Mouse (Mus musculus) E14TG2a.4 (cell line): ENCODE results near the gene Miga2.

Experiments
- CTCF ChIP-seq: conservative IDR thresholded peaks from 2 replicates; pipeline ENCODE4 v1.5.1; 2014; ENCODE audit warnings: low read length
- POU5F1 ChIP-seq: IDR thresholded peaks from 2 replicates; pipeline ENCODE4 v1.6.1; 2014; ENCODE audit warnings: low read length, borderline replicate concordance

DNA sequence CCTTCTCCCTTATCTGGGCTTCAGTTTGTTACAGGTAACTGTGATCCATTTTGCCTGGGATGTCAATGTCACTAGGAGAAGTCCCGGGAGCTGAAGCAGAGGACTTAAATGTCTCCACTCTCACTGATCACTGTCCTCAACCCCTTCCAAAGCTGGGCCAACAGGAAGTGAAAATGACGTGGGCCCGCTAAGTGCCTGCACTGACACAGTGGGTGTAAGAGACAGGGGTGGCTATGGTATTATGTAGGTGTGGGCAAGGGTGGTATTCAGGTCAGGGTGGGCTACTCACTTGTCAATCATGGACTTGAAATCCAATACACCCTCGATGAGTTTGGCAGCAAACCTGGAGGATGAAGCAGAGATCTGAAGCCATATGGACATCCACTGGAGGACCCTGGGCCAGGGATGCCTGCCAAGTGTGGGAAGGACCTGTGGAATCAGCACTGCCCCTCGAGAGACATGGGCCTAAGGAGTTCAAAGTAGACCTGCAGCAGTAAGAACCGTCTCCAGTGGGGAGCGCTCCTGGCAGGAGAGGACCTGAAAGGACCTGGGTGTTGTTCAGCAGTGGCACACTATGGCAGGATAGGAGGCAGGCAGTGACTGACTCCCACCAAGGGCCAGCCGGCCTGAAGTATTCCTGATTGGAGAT is 44.5 kb downstream of the Miga2 start:
- no peak for TF ChIP-seq CTCF
- TF ChIP-seq POU5F1 = no peak
